Mouse (Mus musculus): Measurements from ENCODE around the gene Proca1. TPM values are rescaled to one million over a fixed set of nuclear protein-coding genes. Genes with fewer than 3 reads are reported as not detected.

The Proca1 gene
- polyA plus RNA-seq (2012; rRNA removed), result 4.6 and 6.2 TPM in 2 replicates

GRCm38 (mm10) chr11:78193113-78193512 lies at the start of gene Proca1:
Gene Proca1, plus strand, starts transcription at chr11:78193392.
- no peak for DNase-seq (ENCODE audit: low read depth)

- no peak for DNase-seq (ENCODE audit: low read depth)
Measured at GRCm38 (mm10) chr11:78143520-78143919, 49.7 kb upstream of the Proca1 start.

GRCm38 (mm10) chr11:78146168-78146567 lies 47.0 kb upstream of the Proca1 start:
- no peak for DNase-seq (ENCODE audit: low read depth)

- no peak for DNase-seq (ENCODE audit: low read depth)
Measured at GRCm38 (mm10) chr11:78146707-78147543, 46.3 kb upstream of the Proca1 start.

- DNase-seq (ENCODE audit: low read depth), result no peak
Measured at GRCm38 (mm10) chr11:78151161-78151560, 42.0 kb upstream of the Proca1 start.

GRCm38 (mm10) chr11:78152299-78153231 lies 40.6 kb upstream of the Proca1 start:
- DNase-seq (ENCODE audit: low read depth), result no peak

GRCm38 (mm10) chr11:78153778-78154177 lies 39.4 kb upstream of the Proca1 start:
- DNase-seq (ENCODE audit: low read depth), result no peak

GRCm38 (mm10) chr11:78155674-78156073 lies 37.5 kb upstream of the Proca1 start:
- DNase-seq (ENCODE audit: low read depth), result no peak

- no peak for DNase-seq (ENCODE audit: low read depth)
Measured at GRCm38 (mm10) chr11:78156156-78156699, 37.0 kb upstream of the Proca1 start.

- no peak for DNase-seq (ENCODE audit: low read depth)
Measured at GRCm38 (mm10) chr11:78159096-78159495, 34.1 kb upstream of the Proca1 start.

- no peak for DNase-seq (ENCODE audit: low read depth)
Measured at GRCm38 (mm10) chr11:78159557-78159956, 33.6 kb upstream of the Proca1 start.

GRCm38 (mm10) chr11:78160171-78160570 lies 33.0 kb upstream of the Proca1 start:
- no peak for DNase-seq (ENCODE audit: low read depth)

- no peak for DNase-seq (ENCODE audit: low read depth)
Measured at GRCm38 (mm10) chr11:78160675-78161074, 32.5 kb upstream of the Proca1 start.

- DNase-seq (ENCODE audit: low read depth), result no peak
Measured at GRCm38 (mm10) chr11:78161169-78161568, 32.0 kb upstream of the Proca1 start.

- no peak for DNase-seq (ENCODE audit: low read depth)
Measured at GRCm38 (mm10) chr11:78161968-78162367, 31.2 kb upstream of the Proca1 start.

GRCm38 (mm10) chr11:78162504-78162903 lies 30.7 kb upstream of the Proca1 start:
- no peak for DNase-seq (ENCODE audit: low read depth)

GRCm38 (mm10) chr11:78163045-78163444 lies 30.1 kb upstream of the Proca1 start:
- DNase-seq (ENCODE audit: low read depth), result no peak

GRCm38 (mm10) chr11:78163681-78164603 lies 29.2 kb upstream of the Proca1 start:
- no peak for DNase-seq (ENCODE audit: low read depth)

- DNase-seq (ENCODE audit: low read depth), result no peak
Measured at GRCm38 (mm10) chr11:78164604-78164923, 28.6 kb upstream of the Proca1 start.

- no peak for DNase-seq (ENCODE audit: low read depth)
Measured at GRCm38 (mm10) chr11:78164924-78165760, 28.1 kb upstream of the Proca1 start, which contains the start of gene Traf4. Gene Traf4, minus strand, starts transcription at chr11:78165589.
